Mouse (Mus musculus): ENCODE results near the gene Gzmk. TPM values are rescaled to one million over a fixed set of nuclear protein-coding genes. Genes with fewer than 3 reads are reported as not detected.

The Gzmk gene
- total RNA-seq, 2 experiments from 2014 or later, result not detected

GRCm38 (mm10) chr13:113202184-113202583 is 23.5 kb downstream of the Gzmk start:
- no peak for DNase-seq

GRCm38 (mm10) chr13:113201631-113202030 is 24.1 kb downstream of the Gzmk start:
- no peak for DNase-seq

DNA sequence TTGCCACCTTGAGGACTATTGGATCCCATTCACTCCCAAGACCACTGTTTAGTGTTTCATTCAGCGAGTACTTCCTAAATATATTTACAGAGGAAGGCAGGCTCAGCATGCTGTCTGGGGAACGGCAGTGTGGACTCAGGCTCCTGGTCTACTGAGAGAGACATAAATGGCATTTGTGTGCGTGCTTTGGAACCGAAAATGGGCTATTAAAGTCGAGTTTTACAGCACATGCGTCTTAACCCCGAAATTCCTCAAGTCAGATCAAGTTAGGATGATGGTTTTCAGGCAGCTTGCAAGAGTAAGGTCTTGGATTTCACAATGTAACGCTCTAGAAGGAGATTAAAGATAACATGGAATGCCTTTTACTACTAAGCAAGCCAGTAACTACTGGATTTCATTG is 25.0 kb downstream of the Gzmk start:
- no peak for DNase-seq

GRCm38 (mm10) chr13:113199331-113199730 is 26.4 kb downstream of the Gzmk start:
- no peak for DNase-seq

GRCm38 (mm10) chr13:113197872-113198502 is 27.7 kb downstream of the Gzmk start:
- DNase-seq, result no peak

DNA sequence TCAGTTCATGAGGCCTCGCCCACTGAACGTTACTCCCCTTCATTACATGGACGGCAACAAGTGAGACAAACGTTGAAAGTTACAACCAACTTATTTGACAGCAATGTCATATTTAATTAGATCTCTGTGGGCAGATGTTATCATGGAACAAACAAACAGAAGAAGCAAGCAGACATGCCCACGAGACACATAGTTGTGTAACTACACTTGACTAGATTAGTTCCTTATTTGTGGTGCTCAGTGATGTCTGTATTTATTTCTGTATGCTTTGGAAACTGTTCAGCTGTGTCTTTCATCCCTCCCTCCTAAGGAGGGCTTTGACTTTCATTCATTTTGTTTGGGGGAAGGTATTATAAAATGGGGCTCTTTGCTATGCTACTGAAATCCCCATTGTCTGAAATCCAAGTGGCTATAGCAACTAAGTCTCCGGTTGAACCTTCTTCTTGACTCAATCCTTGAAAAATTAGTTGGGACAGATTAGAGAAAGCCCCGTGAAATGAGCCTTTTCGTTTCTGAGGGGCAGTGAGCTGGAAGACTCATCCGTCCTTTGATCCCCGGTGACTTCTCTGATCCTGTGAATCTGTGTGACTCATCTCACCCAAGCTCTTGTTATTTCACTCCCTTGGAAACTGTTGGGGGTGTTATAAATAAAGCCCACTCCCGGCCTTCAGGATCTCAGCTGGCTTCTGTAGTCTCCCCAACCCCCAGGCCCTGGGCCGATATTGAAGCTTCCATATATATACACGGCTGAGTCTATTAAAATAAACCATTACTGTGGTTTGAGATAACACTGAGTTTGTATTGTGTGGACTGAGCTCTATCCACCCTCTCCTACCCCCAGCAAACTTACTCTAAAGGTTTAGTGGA is 28.7 kb downstream of the Gzmk start:
- DNase-seq, result no peak

DNA sequence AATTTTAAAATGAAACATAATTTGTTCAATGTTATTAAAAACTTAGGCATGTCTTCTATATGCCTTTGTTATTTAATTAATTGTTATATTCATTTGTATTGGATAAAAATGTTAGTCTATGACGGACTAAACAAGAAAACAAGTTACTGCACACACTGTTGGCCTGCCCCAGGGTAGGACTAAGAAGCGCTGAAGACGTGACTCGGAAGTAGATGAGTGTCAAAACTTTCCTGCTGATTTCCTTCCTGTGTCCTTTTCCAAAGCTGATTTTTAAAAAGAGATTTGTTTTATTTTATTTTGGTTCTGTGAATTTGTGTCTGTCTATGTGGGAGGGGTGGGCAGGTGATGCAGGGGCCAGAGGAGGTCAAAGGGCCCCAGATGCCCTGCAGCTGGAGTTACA is 42.0 kb downstream of the Gzmk start:
- no peak for DNase-seq

DNA sequence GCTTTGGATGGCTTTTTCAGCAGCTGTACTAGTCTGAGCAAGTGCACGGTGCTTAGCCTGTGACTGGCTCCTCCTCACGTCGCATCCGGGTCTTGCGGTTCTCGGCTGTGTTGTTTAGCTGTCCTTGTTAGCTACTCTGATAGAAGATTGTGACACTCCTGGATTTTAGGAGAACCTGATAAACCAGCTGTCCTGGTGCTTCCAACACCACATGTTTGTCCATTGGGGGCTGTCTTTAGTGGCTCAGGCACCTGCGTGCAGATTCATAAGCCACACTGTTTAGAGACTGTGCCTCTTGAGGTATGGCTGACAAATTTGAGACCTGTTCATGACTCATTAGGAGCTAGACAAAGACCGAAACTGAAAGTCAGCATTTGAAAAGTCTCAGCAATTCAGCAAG is 42.4 kb downstream of the Gzmk start:
- no peak for DNase-seq

- DNase-seq, result no peak
Observed at GRCm38 (mm10) chr13:113174162-113174561, 51.5 kb downstream of the Gzmk start.

- no peak for DNase-seq
Observed at GRCm38 (mm10) chr13:113170256-113170655, 55.5 kb downstream of the Gzmk start.

GRCm38 (mm10) chr13:113168018-113168534 is 57.6 kb downstream of the Gzmk start:
- DNase-seq, result peak; percentile 23 to 26

GRCm38 (mm10) chr13:113164252-113165005 is 61.3 kb downstream of the Gzmk start:
- no peak for DNase-seq

DNA sequence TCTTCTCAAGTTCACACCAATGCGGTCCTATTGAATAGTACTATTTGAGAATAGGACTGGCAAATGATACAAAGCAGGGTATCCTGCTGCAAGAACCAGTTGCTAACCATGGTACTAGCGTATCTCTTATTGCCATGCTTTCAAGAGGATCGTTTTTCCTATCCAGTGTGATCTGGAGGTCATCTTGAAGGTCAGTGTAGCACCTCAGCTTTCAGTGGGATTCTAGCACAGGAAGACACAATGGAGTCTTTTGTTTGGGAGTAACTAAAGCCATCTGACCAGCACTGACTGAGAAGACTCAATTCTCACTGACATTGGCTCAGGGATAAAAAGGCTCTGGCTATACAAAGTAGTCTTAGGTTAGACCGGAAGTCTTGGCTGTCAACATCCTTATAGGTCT is 74.2 kb downstream of the Gzmk start:
- DNase-seq, result no peak

- DNase-seq, result no peak
Observed at GRCm38 (mm10) chr13:113139597-113139996, 86.1 kb downstream of the Gzmk start.

GRCm38 (mm10) chr13:113129974-113130373 is 95.7 kb downstream of the Gzmk start:
- DNase-seq, result no peak

Other genes starting within 250 kb of the Gzmk start
- gene Ccno, start 238.1 kb downstream of the Gzmk start, total RNA-seq (2021), result under 1 TPM; 0.70 to 0.92 TPM
- not detected for gene Mcidas, start 232.1 kb downstream of the Gzmk start, total RNA-seq (2021)
- gene Cdc20b, start 190.8 kb downstream of the Gzmk start, total RNA-seq (2021), result not detected
- 100 to 1,000 TPM; 101 to 120 TPM for gene Gpx8, start 179.5 kb downstream of the Gzmk start, total RNA-seq (2021)
- under 1 TPM; 0.73 to 0.99 TPM for gene Gzma, start 124.9 kb downstream of the Gzmk start, total RNA-seq (2021)
- gene Esm1, start 16.2 kb downstream of the Gzmk start, total RNA-seq (2021), result 10 to 100 TPM in 1 of 2 experiments, 1 to 10 TPM in 1; 6.7 to 10.4 TPM
- 1 to 10 TPM in 1 of 2 experiments, under 1 TPM in 1; 0.73 to 1.3 TPM for gene BC067074, start 67.3 kb upstream of the Gzmk start, total RNA-seq (2021)

Measured in adrenal gland, postnatal 36 days (tissue).